Mouse (Mus musculus) stomach, postnatal 0 days (tissue): Measurements from ENCODE around the gene Psmd13. TPM values are rescaled to one million over a fixed set of nuclear protein-coding genes. Genes with fewer than 3 reads are reported as not detected.

Experiments used
- ATAC-seq: fragments of 200-750 bp; cut with Nextera tagmentation; 2 replicates; pipeline ENCODE4 v1.8.0; 2017; ENCODE audit not compliant: low FRiP score, low TSS enrichment
- DNase-seq: peaks from one replicate; pipeline ENCODE4 v3.0.0-alpha.2; 2016; ENCODE audit warnings: low spot score
- H3K27ac ChIP-seq: fragments of 300-500 bp; sonication (generic); replicated peaks from 2 replicates; pipeline ENCODE4 v1.5.1; 2014; ENCODE audit warnings: mild to moderate bottlenecking, control low read depth
- H3K27me3 ChIP-seq: fragments of 300-500 bp; sonication (generic); 2 replicates; pipeline ENCODE4 v1.6.1; 2014; ENCODE audit warnings: low read length; ENCODE audit not compliant: control insufficient read depth, insufficient read depth
- H3K36me3 ChIP-seq: fragments of 300-500 bp; sonication (generic); 2 replicates; pipeline ENCODE4 v1.6.1; 2014; ENCODE audit warnings: low read length, mixed read lengths; ENCODE audit not compliant: control insufficient read depth, insufficient read depth
- H3K4me1 ChIP-seq: fragments of 300-500 bp; sonication (generic); replicated peaks from 2 replicates; pipeline ENCODE4 v1.6.1; 2014; ENCODE audit warnings: antibody characterized with exemption; ENCODE audit not compliant: control insufficient read depth, insufficient read depth
- H3K4me2 ChIP-seq: fragments of 300-500 bp; sonication (generic); replicated peaks from 2 replicates; pipeline ENCODE4 v1.6.1; 2014; ENCODE audit warnings: low read depth, mild to moderate bottlenecking, control low read depth, moderate library complexity
- H3K4me3 ChIP-seq: fragments of 300-500 bp; sonication (generic); 2 replicates; pipeline ENCODE4 v1.5.1; 2014; ENCODE audit warnings: low read depth, low read length, control low read depth
- H3K9ac ChIP-seq: fragments of 300-500 bp; sonication (generic); 2 replicates; pipeline ENCODE4 v1.6.1; 2014; ENCODE audit warnings: mild to moderate bottlenecking, low read length, control low read depth, mixed read lengths
- H3K9me3 ChIP-seq: fragments of 300-500 bp; sonication (generic); 2 replicates; pipeline ENCODE4 v1.6.1; 2016; ENCODE audit warnings: low read length; ENCODE audit not compliant: control insufficient read depth
- CTCF ChIP-seq: IDR thresholded peaks from 2 replicates; pipeline ENCODE4 v1.5.1; 2016; ENCODE audit warnings: antibody characterized with exemption, low read depth, mild to moderate bottlenecking, moderate library complexity
- EP300 ChIP-seq: optimal IDR thresholded peaks from 2 replicates; pipeline ENCODE3; 2016; ENCODE audit warnings: antibody characterized with exemption
- WGBS: fragments of 180-500 bp; shearing (Covaris S2); extraction: QIAGEN DNeasy Blood & Tissue Kit; methylation state at CpG from one replicate; pipeline ENCODE4 v1.1.7; 2014; 5-methylcytosine and 5-hydroxymethylcytosine counted together
- polyA plus RNA-seq: library from polyadenylated mRNA; unstranded; fragments of >200 nt; fragmentation: Nextera tagmentation; extraction: Ambion mirVana; gene quantifications from 2 replicates; pipeline ENCODE4 v1.2.1, GENCODE M21; 2015

Gene Psmd13
- polyA plus RNA-seq, 1 experiment from 2014 or later: 160 TPM

- 55% methylated on average over 5 of the region's 5 CpGs for WGBS
- no peaks in the 10 kb centered on the region for H3K27me3 ChIP-seq
- no peak for ATAC-seq
- peak; percentile 11 for DNase-seq
- H3K4me2 ChIP-seq: no peak overlapping the region
- H3K9ac ChIP-seq: no peak overlapping the region
- H3K36me3 ChIP-seq: no peaks in the 10 kb centered on the region
- no peak overlapping the region for H3K27ac ChIP-seq
- H3K4me3 ChIP-seq: no peak overlapping the region
- no peaks in the 10 kb centered on the region for H3K9me3 ChIP-seq
- no peaks in the 10 kb centered on the region for H3K4me1 ChIP-seq
- TF ChIP-seq CTCF: no peak
- no peak for TF ChIP-seq EP300
These were observed 42.2 kb upstream of the Psmd13 start for GRCm38 (mm10) chr7:140839556-140839955.

- Histone ChIP-seq H3K9ac (no peak overlapping the region), H3K9me3 (no peaks in the 10 kb centered on the region), H3K27ac (no peak overlapping the region), H3K4me2 (peak overlapping the region; percentile 11; the same call in 1 of the 2 replicates), H3K27me3 (no peaks in the 10 kb centered on the region), H3K4me1 (no peaks in the 10 kb centered on the region), H3K4me3 (no peak overlapping the region), H3K36me3 (no peaks in the 10 kb centered on the region)
- 35% methylated on average over 15 of the region's 19 CpGs for WGBS
- no peak for TF ChIP-seq EP300
- TF ChIP-seq CTCF: no peak
- DNase-seq: peak; percentile 56
- ATAC-seq: peak; percentile 56
These were observed 40.7 kb upstream of the Psmd13 start for GRCm38 (mm10) chr7:140840750-140841735.

GRCm38 (mm10) chr7:140843806-140844205, 38.0 kb upstream of the Psmd13 start:
- H3K27me3 ChIP-seq: no peaks in the 10 kb centered on the region
- H3K4me3 ChIP-seq: no peak overlapping the region
- WGBS: 65% methylated on average over 7 of the region's 7 CpGs
- H3K4me2 ChIP-seq: no peak overlapping the region
- ATAC-seq (no peak), DNase-seq (no peak)
- no peak overlapping the region for H3K9ac ChIP-seq
- H3K27ac ChIP-seq: no peak overlapping the region
- no peak for TF ChIP-seq CTCF
- TF ChIP-seq EP300: no peak
- no peaks in the 10 kb centered on the region for H3K36me3 ChIP-seq
- no peaks in the 10 kb centered on the region for H3K9me3 ChIP-seq
- H3K4me1 ChIP-seq: no peaks in the 10 kb centered on the region

DNA sequence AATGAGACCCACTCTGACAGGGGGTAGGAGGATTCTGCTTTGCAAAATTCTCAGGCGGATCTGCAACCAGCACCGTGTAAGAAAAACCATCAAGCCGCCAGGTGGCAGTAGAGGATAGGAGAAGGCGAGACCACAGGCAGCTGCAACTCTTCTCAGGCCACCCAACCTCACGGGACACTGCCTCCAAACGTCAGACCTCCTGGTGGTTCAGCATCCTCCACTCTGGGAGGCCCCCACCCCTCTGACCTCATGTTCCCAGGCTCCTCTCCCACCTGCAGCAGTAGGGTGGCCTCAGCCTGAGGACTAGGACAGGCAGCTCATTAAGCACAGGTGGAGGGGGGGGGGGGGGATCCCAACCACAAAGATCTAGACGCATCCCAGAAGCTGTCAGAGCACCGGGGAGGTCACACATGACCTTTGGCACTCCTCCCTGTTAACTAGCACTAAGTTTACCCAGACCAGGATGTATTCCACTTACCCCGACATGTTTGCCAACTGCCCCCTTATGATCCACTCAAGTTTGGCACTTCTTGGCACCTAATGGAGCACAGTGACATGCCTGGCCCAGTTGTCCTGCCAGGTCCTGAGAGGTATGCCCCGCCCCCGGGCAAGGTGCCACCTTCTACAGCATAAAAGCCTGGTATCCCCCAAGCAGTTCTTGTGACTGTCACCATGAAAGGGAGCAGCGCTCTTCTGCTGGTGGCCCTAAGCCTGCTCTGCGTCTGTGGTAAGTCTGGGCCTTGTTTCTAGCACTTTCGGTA, 36.7 kb upstream of the Psmd13 start, which contains the start of gene Scgb1c1:
TSS of gene Scgb1c1 (plus strand) at position 643 of the 761 bp plus-strand sequence.
- no peaks in the 10 kb centered on the region for H3K4me1 ChIP-seq
- H3K4me2 ChIP-seq: no peak within 1 kb of the TSS
- H3K27me3 ChIP-seq: no peaks in the 10 kb centered on the region
- H3K36me3 ChIP-seq: no peaks in the 10 kb centered on the region
- ATAC-seq: peak; percentile 73
- H3K27ac ChIP-seq: no peak within 1 kb of the TSS
- H3K9me3 ChIP-seq: no peaks in the 10 kb centered on the region
- peak; percentile 92 for DNase-seq
- no peak within 1 kb of the TSS for H3K9ac ChIP-seq
- WGBS: 30% methylated on average over 14 of the region's 14 CpGs
- no peak for TF ChIP-seq EP300
- TF ChIP-seq CTCF: peak; percentile 94
- H3K4me3 ChIP-seq: no peak within 1 kb of the TSS

DNA sequence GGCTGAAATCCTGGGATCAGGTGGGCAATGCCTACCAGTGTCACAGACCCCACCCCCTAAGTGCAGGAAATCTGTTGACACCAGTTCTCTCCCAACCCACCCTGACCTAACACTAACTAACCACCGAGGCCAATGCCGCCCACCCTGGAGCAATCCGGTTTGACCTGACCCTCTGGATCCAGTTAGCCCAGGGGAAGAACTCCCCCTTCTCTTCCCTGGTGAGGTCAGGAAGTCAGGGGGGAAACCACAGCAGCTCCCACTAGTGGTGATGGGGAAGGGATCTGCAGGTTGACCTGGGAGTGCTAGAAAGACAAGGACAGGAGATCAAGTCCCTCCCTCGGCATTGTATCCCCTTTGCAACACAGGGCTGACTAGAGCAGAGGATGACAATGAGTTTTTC, 36.1 kb upstream of the Psmd13 start:
- ATAC-seq (no peak), DNase-seq (no peak)
- peak; percentile 40 for TF ChIP-seq CTCF
- no peak for TF ChIP-seq EP300
- H3K27me3 ChIP-seq: no peaks in the 10 kb centered on the region
- no peak overlapping the region for H3K4me2 ChIP-seq
- no peak overlapping the region for H3K27ac ChIP-seq
- H3K9me3 ChIP-seq: no peaks in the 10 kb centered on the region
- 51% methylated on average over 4 of the region's 4 CpGs for WGBS
- no peaks in the 10 kb centered on the region for H3K4me1 ChIP-seq
- H3K9ac ChIP-seq: no peak overlapping the region
- H3K36me3 ChIP-seq: no peaks in the 10 kb centered on the region
- H3K4me3 ChIP-seq: no peak overlapping the region
